Comparison of ENCODE assay signal across 8 mouse cellular contexts in the genomic region with DNA sequence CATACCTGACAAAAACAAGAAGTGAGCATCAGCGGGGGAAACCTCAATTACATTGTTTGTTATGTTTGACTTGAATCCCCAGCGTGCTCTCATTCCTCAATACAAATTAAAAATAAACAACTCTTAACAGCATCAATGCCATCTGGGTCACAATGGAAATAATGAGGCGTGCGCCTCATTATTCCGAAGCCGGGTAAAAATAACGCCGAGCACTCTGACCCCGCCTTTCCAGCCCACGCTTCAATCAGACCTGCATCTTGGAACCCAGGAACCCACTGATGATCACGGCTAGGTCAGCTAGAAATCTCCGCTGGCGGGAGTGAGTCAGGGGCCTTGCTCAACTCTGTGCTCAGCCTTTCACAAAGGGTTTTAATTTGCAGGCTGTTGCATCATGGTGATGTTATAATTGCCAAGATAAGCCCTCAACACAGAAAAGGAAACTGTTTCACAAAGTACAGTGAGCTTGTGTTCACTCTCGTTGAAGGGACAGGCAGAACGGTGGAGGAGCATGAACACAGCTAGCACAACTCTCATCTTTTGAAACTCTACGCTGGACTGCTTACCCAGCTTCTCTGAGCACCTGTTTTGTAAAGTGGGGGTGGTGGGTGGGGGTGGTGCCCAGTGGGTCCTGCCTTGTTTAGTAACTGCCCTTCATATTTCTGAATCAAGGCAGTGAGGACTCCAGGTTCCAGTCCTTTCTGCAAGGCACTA. TPM values are rescaled to one million over a fixed set of nuclear protein-coding genes. Genes with fewer than 3 reads are reported as not detected.
A peak's percentile ranks its signal among the peaks of the same experiment; 100 is the strongest.
DNase-seq lines count a peak whose midpoint lies in the region; ATAC-seq and TF ChIP-seq lines count a peak whose summit lies in the region.

No protein-coding gene starts in this region.

- no peak overlapping the region for H3K9ac ChIP-seq in heart, embryonic 11.5 days (ENCODE audit: low read depth, low read length)

- 25% methylated on average over 16 of the region's 16 CpGs for WGBS in heart, embryonic 11.5 days (ENCODE audit: insufficient replicate concordance)
- 20% methylated on average over 16 of the region's 16 CpGs for WGBS in limb, embryonic 10.5 days

- no peak overlapping the region for H3K27ac ChIP-seq in heart, embryonic 11.5 days (ENCODE audit: low read depth, low read length)
- H3K27ac ChIP-seq in limb, embryonic 10.5 days: peak overlapping the region; percentile 97

- H3K4me1 ChIP-seq in heart, embryonic 11.5 days (ENCODE audit: control insufficient read depth, insufficient read depth, low read length): peaks cover 27% of the 10 kb centered on the region
- H3K4me1 ChIP-seq in limb, embryonic 10.5 days: peaks cover 69% of the 10 kb centered on the region

- peak overlapping the region; percentile 99 for H3K4me2 ChIP-seq in heart, embryonic 11.5 days
- peak overlapping the region; percentile 95 for H3K4me2 ChIP-seq in myocyte (ENCODE audit: low read depth)

- TF ChIP-seq POLR2A in myocyte (IDR thresholded peaks at IDR 0.05; ENCODE audit: insufficient read length, low read depth): peak; percentile 63

- H3ac ChIP-seq in myocyte (ENCODE audit: control insufficient read depth, insufficient read length): no peak overlapping the region

- intact Hi-C loops in left cerebral cortex, postnatal 10 days (cut with DNase I): loop anchor here (5.0 to 10.0 kb wide), 2 partner anchors 102 to 154 kb away; no protein-coding TSS in a partner anchor

- peak; percentile 29 for DNase-seq in layer of hippocampus, adult 11-12 months (ENCODE audit: low spot score)
- DNase-seq in layer of hippocampus, postnatal 25 days (ENCODE audit: extremely low spot score in 1 of 2, low spot score in 1 of 2): no peak
- peak; percentile 63 for DNase-seq in brain, adult 2 months (ENCODE audit: low read depth, low spot score)
- peak; percentile 57 for DNase-seq in limb, embryonic 10.5 days (ENCODE audit: low spot score)
- DNase-seq in left cerebral cortex, postnatal 10 days (ENCODE audit: extremely low spot score in 1 of 2, low spot score in 2 of 2): no peak
- DNase-seq in spleen, postnatal 14 days (ENCODE audit: low spot score in 2 of 2): no peak

- H3K36me3 ChIP-seq in heart, embryonic 11.5 days (ENCODE audit: control insufficient read depth, insufficient read depth, low read length): no peaks in the 10 kb centered on the region
- 0 out of 2 replicates have a peak, but pooled peaks cover 1% of the 10 kb centered on the region for H3K36me3 ChIP-seq in limb, embryonic 10.5 days
- H3K36me3 ChIP-seq in myocyte (ENCODE audit: control insufficient read depth, insufficient read depth): peaks cover 9% of the 10 kb centered on the region

- no peak overlapping the region for H3K4me3 ChIP-seq in heart, embryonic 11.5 days (ENCODE audit: low read depth, low read length)
- peak overlapping the region; percentile 88 for H3K4me3 ChIP-seq in limb, embryonic 10.5 days
- peak overlapping the region; percentile 95 for H3K4me3 ChIP-seq in myocyte

- H3K9me3 ChIP-seq in heart, embryonic 11.5 days (replicated peaks; ENCODE audit: control insufficient read depth, low read length): no peaks in the 10 kb centered on the region
- H3K9me3 ChIP-seq in limb, embryonic 10.5 days (replicated peaks): no peaks in the 10 kb centered on the region

- H3K79me2 ChIP-seq in myocyte (ENCODE audit: control insufficient read depth, insufficient read depth): peaks cover 81% of the 10 kb centered on the region

- H3K27me3 ChIP-seq in heart, embryonic 11.5 days (ENCODE audit: control insufficient read depth, insufficient read depth, low read length): no peaks in the 10 kb centered on the region
- no peaks in the 10 kb centered on the region for H3K27me3 ChIP-seq in limb, embryonic 10.5 days (ENCODE audit: low read depth, poor library complexity, severe bottlenecking)
- no peaks in the 10 kb centered on the region for H3K27me3 ChIP-seq in myocyte (ENCODE audit: control insufficient read depth, insufficient read depth, insufficient read length)

- ATAC-seq in heart, embryonic 11.5 days (replicated peaks; ENCODE audit: insufficient number of reproducible peaks, low FRiP score, low TSS enrichment): no peak

TF ChIP-seq in myocyte, 11 proteins besides CTCF, POLR2A, EP300 and RAD21:
- TF ChIP-seq MYOG (IDR thresholded peaks at IDR 0.05; ENCODE audit: control insufficient read depth in 1 of 3, insufficient read depth in 1 of 3, insufficient read length in 2 of 3, low read depth in 2 of 3): peak in 1 of 3 experiments; percentile 41
- TF ChIP-seq E2F4 (IDR thresholded peaks at IDR 0.05; ENCODE audit: insufficient read depth): no peak
- TF ChIP-seq MYOD1 (IDR thresholded peaks at IDR 0.05; ENCODE audit: control insufficient read depth in 1 of 3, insufficient read length in 2 of 3, low read depth in 2 of 3): peak in 2 of 3 experiments; percentile 5 to 59
- no peak for TF ChIP-seq USF1 (IDR thresholded peaks at IDR 0.05; ENCODE audit: low read depth)
- TF ChIP-seq TCF3 (IDR thresholded peaks at IDR 0.05; ENCODE audit: insufficient read length, low read depth): no peak
- TF ChIP-seq REST (IDR thresholded peaks at IDR 0.05; ENCODE audit: insufficient read depth, insufficient read length): no peak
- peak; percentile 100 for TF ChIP-seq CEBPB (IDR thresholded peaks at IDR 0.05; ENCODE audit: insufficient read depth, poor library complexity, severe bottlenecking)
- no peak for TF ChIP-seq MAX (IDR thresholded peaks at IDR 0.05; ENCODE audit: low read depth)
- TF ChIP-seq SRF (IDR thresholded peaks at IDR 0.05; ENCODE audit: control insufficient read depth, insufficient read length, low read depth): no peak
- TF ChIP-seq POLR2AphosphoS2 (IDR thresholded peaks at IDR 0.05; ENCODE audit: insufficient read length, low read depth): peak; percentile 91
- no peak for TF ChIP-seq TCF12 (IDR thresholded peaks at IDR 0.05; ENCODE audit: insufficient read depth, poor library complexity, severe bottlenecking)

RNA-seq across cellular contexts. Expression of a gene that starts 4.2 kb away (rescaled TPM):
- 10 to 100 TPM; 12.5 to 15.1 TPM for total RNA-seq in layer of hippocampus, postnatal 25 days (2021)
- 35.3 and 42.3 TPM in 2 replicates for polyA plus RNA-seq in heart, embryonic 11.5 days (2014; fragmentation: Nextera tagmentation; extraction: Ambion mirVana)
- 34.9 and 43.0 TPM in 2 replicates for polyA plus RNA-seq in limb, embryonic 10.5 days (2016; fragmentation: Nextera tagmentation; extraction: Ambion mirVana)
- 60.6 TPM for polyA plus RNA-seq in myocyte (2012; fragmentation: generic; extraction: Trizol)
- 10 to 100 TPM; 11.4 to 12.1 TPM for total RNA-seq in left cerebral cortex, postnatal 10 days (2021)

RNA-seq across cellular contexts. Expression of a gene that starts 47.2 kb away (rescaled TPM):
- 100 to 1,000 TPM; 104 to 110 TPM for total RNA-seq in layer of hippocampus, postnatal 25 days (2021)
- polyA plus RNA-seq in heart, embryonic 11.5 days (2014; fragmentation: Nextera tagmentation; extraction: Ambion mirVana): 47.7 and 54.7 TPM in 2 replicates
- 34.2 and 35.0 TPM in 2 replicates for polyA plus RNA-seq in limb, embryonic 10.5 days (2016; fragmentation: Nextera tagmentation; extraction: Ambion mirVana)
- 17.4 TPM for polyA plus RNA-seq in myocyte (2012; fragmentation: generic; extraction: Trizol)
- total RNA-seq in left cerebral cortex, postnatal 10 days (2021): 10 to 100 TPM; 73.3 to 81.6 TPM

Comparison
In these comparisons a context has a peak if more than half of its experiments do, and no peak if none do; other contexts are left out.
1. DNase-seq: peak in layer of hippocampus, adult 11-12 months (single experiment), brain, adult 2 months (single experiment) and limb, embryonic 10.5 days (single experiment); none in layer of hippocampus, postnatal 25 days (0 of 2), left cerebral cortex, postnatal 10 days (0 of 2) and spleen, postnatal 14 days (0 of 2).